Mouse (Mus musculus) hematopoietic stem cell, adult 5-6 weeks (primary cell): Measurements from ENCODE around the gene Ndufb6. TPM values are rescaled to one million over a fixed set of nuclear protein-coding genes. Genes with fewer than 3 reads are reported as not detected.

Experiments used
- ATAC-seq, 2 experiments: fragments of 125-278 bp in 1 of 2; replicated peaks in 1 of 2; 2 replicates each; pipeline ENCODE4 v1.8.0; 2016 to 2017; ENCODE audit warnings: inconsistent platforms in 2 of 2, mild to moderate bottlenecking in 2 of 2, moderate number of reproducible peaks in 2 of 2, low read depth in 1 of 2, moderate TSS enrichment in 1 of 2; ENCODE audit not compliant: low FRiP score in 2 of 2, poor library complexity in 2 of 2, severe bottlenecking in 2 of 2, insufficient read depth in 1 of 2, low TSS enrichment in 1 of 2
- total RNA-seq: library from RNA; stranded (forward); fragments of 172-1452, 232-1000 nt; gene quantifications from 2 replicates; pipeline ENCODE4 v1.2.3, GENCODE M21; 2017

The Ndufb6 gene
- total RNA-seq, 1 experiment from 2014 or later: 43.8 TPM

GRCm38 (mm10) chr4:40268835-40269234 is 10.4 kb downstream of the Ndufb6 start:
- ATAC-seq: peak; percentile 2; a peak in 2 of 4 replicates

- peak; percentile 54 to 70 for ATAC-seq
Observed at GRCm38 (mm10) chr4:40268204-40268813, 10.9 kb downstream of the Ndufb6 start.

- ATAC-seq: no peak
Observed at GRCm38 (mm10) chr4:40267681-40268080, 11.5 kb downstream of the Ndufb6 start.

- ATAC-seq: no peak
Observed at GRCm38 (mm10) chr4:40264321-40264720, 14.9 kb downstream of the Ndufb6 start.

- no peak for ATAC-seq
Observed at GRCm38 (mm10) chr4:40254385-40255103, 24.7 kb downstream of the Ndufb6 start.

GRCm38 (mm10) chr4:40253766-40254165 is 25.5 kb downstream of the Ndufb6 start:
- no peak for ATAC-seq

- ATAC-seq: no peak
Observed at GRCm38 (mm10) chr4:40250984-40251383, 28.2 kb downstream of the Ndufb6 start.

- ATAC-seq: peak; percentile 96 to 97
Observed at GRCm38 (mm10) chr4:40244035-40244434, 35.2 kb downstream of the Ndufb6 start.

- no peak for ATAC-seq
Observed at GRCm38 (mm10) chr4:40243006-40243405, 36.2 kb downstream of the Ndufb6 start.

- ATAC-seq: no peak
Observed at GRCm38 (mm10) chr4:40241928-40242327, 37.3 kb downstream of the Ndufb6 start.

GRCm38 (mm10) chr4:40240272-40240744 is 38.9 kb downstream of the Ndufb6 start:
- ATAC-seq: no peak

GRCm38 (mm10) chr4:40239409-40240271 is 39.6 kb downstream of the Ndufb6 start, which contains the start of gene Ddx58:
Ddx58 (minus strand) TSS chr4:40239828.
- peak; percentile 37 to 39 for ATAC-seq

GRCm38 (mm10) chr4:40238483-40239408 is 40.5 kb downstream of the Ndufb6 start:
- ATAC-seq: peak; percentile 51 to 61

- ATAC-seq: no peak
Observed at GRCm38 (mm10) chr4:40236829-40237228, 42.4 kb downstream of the Ndufb6 start.

GRCm38 (mm10) chr4:40234256-40234655 is 45.0 kb downstream of the Ndufb6 start:
- no peak for ATAC-seq

GRCm38 (mm10) chr4:40233062-40233664 is 46.1 kb downstream of the Ndufb6 start:
- ATAC-seq: peak; percentile 71 to 86
